Mouse (Mus musculus) kidney, postnatal 0 days (tissue): ENCODE measurements around the gene Cep55. TPM values are rescaled to one million over a fixed set of nuclear protein-coding genes. Genes with fewer than 3 reads are reported as not detected.

ENCODE experiments used
- ATAC-seq: fragments of 200-750 bp; cut with Nextera tagmentation; replicated peaks from 2 replicates; pipeline ENCODE4 v1.8.0; 2017; ENCODE audit warnings: low read depth, moderate number of reproducible peaks, moderate TSS enrichment, moderate library complexity; ENCODE audit not compliant: low FRiP score
- DNase-seq: peaks from one replicate; pipeline ENCODE4 v3.0.0-alpha.2; 2016; ENCODE audit warnings: low spot score
- H3K27ac ChIP-seq: fragments of 300-500 bp; sonication (generic); 2 replicates; pipeline ENCODE4 v1.5.1; 2014; ENCODE audit warnings: mild to moderate bottlenecking
- H3K27me3 ChIP-seq: fragments of 300-500 bp; sonication (generic); 2 replicates; pipeline ENCODE4 v1.6.1; 2014; ENCODE audit warnings: low read length, mixed read lengths; ENCODE audit not compliant: insufficient read depth
- H3K36me3 ChIP-seq: fragments of 300-500 bp; sonication (generic); 2 replicates; pipeline ENCODE4 v1.6.1; 2014; ENCODE audit warnings: low read length, mixed read lengths; ENCODE audit not compliant: insufficient read depth
- H3K4me1 ChIP-seq: fragments of 300-500 bp; sonication (generic); replicated peaks from 2 replicates; pipeline ENCODE4 v1.6.1; 2014; ENCODE audit warnings: antibody characterized with exemption, low read length, mixed read lengths; ENCODE audit not compliant: insufficient read depth
- H3K4me2 ChIP-seq: fragments of 300-500 bp; sonication (generic); 2 replicates; pipeline ENCODE4 v1.6.1; 2014; ENCODE audit warnings: mild to moderate bottlenecking, low read length, moderate library complexity, mixed read lengths
- H3K4me3 ChIP-seq: fragments of 300-500 bp; sonication (generic); replicated peaks from 2 replicates; pipeline ENCODE4 v1.5.1; 2014; ENCODE audit warnings: low read depth, low read length
- H3K9ac ChIP-seq: fragments of 300-500 bp; sonication (generic); 2 replicates; pipeline ENCODE4 v1.6.1; 2014; ENCODE audit warnings: low read depth, low read length
- H3K9me3 ChIP-seq: fragments of 300-500 bp; sonication (generic); replicated peaks from 2 replicates; pipeline ENCODE4 v1.6.1; 2016; ENCODE audit warnings: low read length, inconsistent platforms, mixed read lengths
- CTCF ChIP-seq: IDR thresholded peaks from 2 replicates; pipeline ENCODE4 v1.5.1; 2016; ENCODE audit warnings: antibody characterized with exemption, low read depth, mild to moderate bottlenecking, moderate library complexity
- WGBS: fragments of 180-500 bp; shearing (Covaris S2); extraction: QIAGEN DNeasy Blood & Tissue Kit; methylation state at CpG from one replicate; pipeline ENCODE4 v1.1.7; 2014; 5-methylcytosine and 5-hydroxymethylcytosine counted together
- polyA plus RNA-seq: library from polyadenylated mRNA; unstranded; fragments of >200 nt; fragmentation: Nextera tagmentation; extraction: Ambion mirVana; gene quantifications from 2 replicates; pipeline ENCODE4 v1.2.1, GENCODE M21; 2015

Cep55 gene
- polyA plus RNA-seq, 1 experiment from 2014 or later: 13.8 TPM

DNA sequence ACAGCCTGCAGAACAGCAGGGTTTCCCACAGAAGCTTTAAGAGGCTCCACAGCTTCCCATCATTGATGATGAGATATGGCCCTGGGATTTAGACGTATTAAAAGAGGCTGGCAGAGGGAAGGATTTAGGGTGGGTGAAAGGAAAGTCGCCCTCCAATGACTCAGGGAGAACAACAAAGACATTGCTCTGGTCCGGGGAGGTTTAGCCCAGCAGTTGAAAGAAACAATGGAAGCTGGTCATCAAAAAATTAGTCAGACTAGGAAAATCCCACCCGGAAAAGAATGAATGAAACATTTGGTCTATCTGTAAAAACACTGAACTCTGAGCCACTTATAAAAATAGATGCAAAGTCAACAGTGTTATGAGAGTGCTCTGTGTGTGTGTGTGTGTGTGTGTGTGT is 31.2 kb upstream of the Cep55 start:
- no peak for TF ChIP-seq CTCF
- H3K4me1 ChIP-seq: peaks cover 30% of the 10 kb centered on the region
- ATAC-seq (no peak), DNase-seq (no peak)
- no peak overlapping the region for H3K4me3 ChIP-seq
- no peak overlapping the region for H3K9ac ChIP-seq
- no peak overlapping the region for H3K4me2 ChIP-seq
- WGBS: 61% methylated on average over 4 of the region's 4 CpGs
- no peaks in the 10 kb centered on the region for H3K36me3 ChIP-seq
- H3K27me3 ChIP-seq: no peaks in the 10 kb centered on the region
- H3K27ac ChIP-seq: no peak overlapping the region
- no peaks in the 10 kb centered on the region for H3K9me3 ChIP-seq

DNA sequence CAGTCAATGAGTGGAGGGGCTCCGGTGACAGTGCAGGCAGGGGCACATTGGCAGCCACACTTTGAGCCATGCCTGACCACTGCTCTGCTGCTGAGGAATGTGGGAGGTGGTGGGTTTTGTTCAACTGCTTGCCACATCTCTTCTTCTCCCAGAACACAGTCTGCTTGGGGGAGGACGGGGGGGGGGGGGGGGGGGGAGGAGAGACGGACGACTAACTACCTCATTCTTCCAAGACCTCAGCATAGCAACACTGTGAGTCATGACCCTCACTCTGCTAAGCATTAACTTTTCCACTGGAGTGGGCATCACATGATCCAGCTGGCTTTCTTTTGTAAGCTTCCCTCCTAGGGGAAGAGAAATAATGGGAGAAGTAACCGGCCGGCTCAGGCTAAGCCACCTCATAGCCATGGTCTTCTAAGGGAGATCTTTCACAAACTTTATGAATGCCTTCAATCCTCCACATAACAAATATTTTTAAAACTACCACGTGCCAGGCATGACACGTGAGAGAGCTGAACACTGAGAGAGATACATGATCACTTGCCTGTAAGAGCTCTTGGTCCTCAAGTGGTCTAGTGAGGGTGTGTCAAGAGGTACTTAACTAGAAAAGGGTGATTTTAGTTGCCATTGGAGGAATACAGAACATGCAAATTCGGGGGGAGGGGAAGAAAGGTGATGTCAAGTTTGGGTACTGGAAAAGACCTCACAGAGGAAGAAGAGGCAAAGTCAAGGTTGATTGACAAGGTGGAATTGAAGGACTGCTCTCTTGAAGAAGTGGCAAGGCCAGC is 29.4 kb upstream of the Cep55 start:
- H3K4me2 ChIP-seq: no peak overlapping the region
- peak; percentile 79 for ATAC-seq

DNA sequence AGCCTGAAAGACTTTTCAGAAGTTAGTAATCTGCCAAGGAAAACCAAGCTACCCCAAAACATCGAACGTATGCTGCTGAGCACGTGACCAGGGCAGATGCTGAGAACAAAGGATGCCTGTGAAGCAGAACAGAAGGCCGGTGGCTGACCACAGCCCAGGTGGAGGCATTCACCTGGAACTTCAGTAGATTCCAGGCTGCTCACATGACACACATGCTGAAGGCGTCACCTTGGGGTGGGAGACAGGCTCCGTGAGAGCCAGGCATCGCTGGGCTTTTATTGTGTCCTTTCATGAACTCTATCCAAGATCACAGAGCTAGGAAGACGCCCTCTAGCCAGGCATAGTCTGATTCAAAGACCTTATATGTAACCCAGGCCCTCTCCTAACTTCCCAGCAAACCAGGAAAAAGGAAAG is 28.6 kb upstream of the Cep55 start:
- Histone ChIP-seq H3K4me2 (no peak overlapping the region), H3K27me3 (no peaks in the 10 kb centered on the region), H3K27ac (peak overlapping the region; percentile 94), H3K36me3 (no peaks in the 10 kb centered on the region), H3K9ac (no peak overlapping the region), H3K4me1 (peaks cover 47% of the 10 kb centered on the region), H3K4me3 (no peak overlapping the region), H3K9me3 (no peaks in the 10 kb centered on the region)
- DNase-seq: peak; percentile 61
- no peak for TF ChIP-seq CTCF
- WGBS: 37% methylated on average over 8 of the region's 8 CpGs
- ATAC-seq: peak; percentile 57

More for the DNA sequence above, 29.4 kb upstream of the Cep55 start:
- 36% methylated on average over 8 of the region's 9 CpGs for WGBS
- H3K36me3 ChIP-seq: no peaks in the 10 kb centered on the region
- no peaks in the 10 kb centered on the region for H3K9me3 ChIP-seq
- no peaks in the 10 kb centered on the region for H3K27me3 ChIP-seq
- no peak for TF ChIP-seq CTCF
- H3K27ac ChIP-seq: peak overlapping the region; percentile 94
- no peak overlapping the region for H3K4me3 ChIP-seq
- peaks cover 46% of the 10 kb centered on the region for H3K4me1 ChIP-seq
- DNase-seq: peak; percentile 85
- no peak overlapping the region for H3K9ac ChIP-seq

DNA sequence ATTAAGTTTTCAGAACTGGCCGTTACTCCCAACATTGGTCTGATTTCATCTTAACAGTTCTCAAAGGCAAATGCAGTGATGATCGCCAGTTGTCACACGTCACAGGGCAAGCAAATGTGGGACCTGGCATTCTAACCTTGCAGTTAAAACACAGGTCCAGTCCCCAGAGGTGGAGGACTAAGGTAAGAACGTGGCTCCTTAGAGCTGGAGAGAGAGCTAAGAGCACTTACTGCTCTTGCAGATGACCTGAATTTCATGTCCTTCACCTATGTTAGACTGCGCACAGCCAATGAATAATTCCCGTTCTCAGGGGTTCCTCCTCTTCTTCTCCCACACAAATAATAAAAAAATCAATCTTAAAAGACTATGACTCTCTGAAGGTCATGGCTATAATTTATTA is 27.4 kb upstream of the Cep55 start:
- DNase-seq: no peak

DNA sequence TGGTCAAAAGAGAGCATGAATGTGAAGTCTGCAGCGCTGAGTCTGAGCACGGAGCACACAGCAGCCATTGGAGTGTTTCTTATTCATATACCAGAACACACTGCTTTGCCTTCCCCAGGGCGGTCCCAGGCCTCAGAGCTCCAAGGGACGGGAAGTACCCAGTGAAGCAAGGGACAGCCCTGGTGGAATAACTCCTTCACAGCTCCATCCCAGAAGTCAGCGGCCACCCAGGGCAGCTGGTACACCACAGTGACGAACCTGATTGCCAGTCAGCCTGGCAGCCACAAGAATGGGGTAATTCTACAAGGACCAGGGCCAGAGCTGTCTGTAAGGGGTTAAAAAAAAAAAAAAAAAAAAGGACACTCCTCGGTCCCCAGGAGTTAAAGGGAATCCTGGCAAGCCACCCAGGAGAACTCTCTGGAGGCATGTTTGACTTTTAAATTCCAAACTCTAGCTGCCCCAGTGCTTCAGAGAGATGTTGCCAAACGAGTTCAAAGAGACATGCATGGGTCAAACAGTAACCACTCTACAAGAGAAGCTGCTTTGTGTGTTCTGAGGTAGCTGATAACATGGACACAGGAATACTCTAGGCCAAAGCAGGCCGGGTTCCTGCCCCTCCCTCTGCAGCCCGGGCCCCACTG is 26.8 kb upstream of the Cep55 start:
- no peak overlapping the region for H3K4me3 ChIP-seq
- TF ChIP-seq CTCF: no peak
- ATAC-seq (no peak), DNase-seq (peak; percentile 63)
- no peak overlapping the region for H3K9ac ChIP-seq
- H3K27me3 ChIP-seq: no peaks in the 10 kb centered on the region
- 47% methylated on average over 10 of the region's 10 CpGs for WGBS
- peak overlapping the region; percentile 94 for H3K27ac ChIP-seq
- H3K4me1 ChIP-seq: peaks cover 47% of the 10 kb centered on the region
- H3K9me3 ChIP-seq: no peaks in the 10 kb centered on the region
- H3K4me2 ChIP-seq: no peak overlapping the region
- H3K36me3 ChIP-seq: no peaks in the 10 kb centered on the region

More for the DNA sequence above, 27.4 kb upstream of the Cep55 start:
- peak overlapping the region; percentile 94 for H3K27ac ChIP-seq
- no peak for ATAC-seq
- no peaks in the 10 kb centered on the region for H3K27me3 ChIP-seq
- no peak for TF ChIP-seq CTCF
- WGBS: 66% methylated on average over 6 of the region's 6 CpGs
- no peak overlapping the region for H3K4me3 ChIP-seq
- no peaks in the 10 kb centered on the region for H3K9me3 ChIP-seq
- H3K4me2 ChIP-seq: no peak overlapping the region
- no peaks in the 10 kb centered on the region for H3K36me3 ChIP-seq
- H3K9ac ChIP-seq: no peak overlapping the region
- peaks cover 47% of the 10 kb centered on the region for H3K4me1 ChIP-seq

DNA sequence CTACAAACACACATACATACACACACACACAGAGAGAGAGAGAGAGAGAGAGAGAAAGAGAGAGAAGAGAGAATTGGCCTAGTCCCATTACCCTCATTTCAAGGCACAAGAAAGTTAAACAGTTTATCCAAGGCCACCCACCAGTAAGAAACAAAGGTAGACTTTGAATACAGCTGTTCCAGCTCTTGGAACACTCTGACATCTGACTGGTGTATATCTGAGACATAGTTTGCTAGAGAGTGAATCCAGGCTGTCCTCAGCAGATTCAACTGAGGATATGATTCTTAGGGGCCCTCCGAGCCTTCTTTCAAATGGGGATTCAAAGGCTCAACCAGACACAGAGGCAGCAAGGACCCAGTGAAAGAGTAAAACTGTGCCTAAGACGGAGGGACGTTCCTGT is 25.5 kb upstream of the Cep55 start:
- H3K36me3 ChIP-seq: no peaks in the 10 kb centered on the region
- ATAC-seq (no peak), DNase-seq (no peak)
- H3K9me3 ChIP-seq: no peaks in the 10 kb centered on the region
- peaks cover 47% of the 10 kb centered on the region for H3K4me1 ChIP-seq
- WGBS: 66% methylated on average over 3 of the region's 3 CpGs
- H3K9ac ChIP-seq: no peak overlapping the region
- H3K4me3 ChIP-seq: no peak overlapping the region
- peak overlapping the region; percentile 23; the same call in 1 of the 2 replicates for H3K4me2 ChIP-seq
- no peak for TF ChIP-seq CTCF
- H3K27ac ChIP-seq: peak overlapping the region; percentile 94
- no peaks in the 10 kb centered on the region for H3K27me3 ChIP-seq
